Mouse (Mus musculus) forebrain, embryonic 16.5 days (tissue): ENCODE data around the gene Mdga2. TPM values are rescaled to one million over a fixed set of nuclear protein-coding genes. Genes with fewer than 3 reads are reported as not detected.
A peak's percentile ranks its signal among the peaks of the same experiment; 100 is the strongest.

Experiments
- ATAC-seq: fragments of 200-750 bp; cut with Nextera tagmentation; 2 replicates; pipeline ENCODE4 v1.8.0; 2017; ENCODE audit warnings: mild to moderate bottlenecking, moderate library complexity
- H3K27ac ChIP-seq: fragments of 300-500 bp; sonication (generic); 2 replicates; pipeline ENCODE4 v1.5.1; 2014; ENCODE audit warnings: low read length, control low read depth
- H3K27me3 ChIP-seq: fragments of 300-500 bp; sonication (generic); replicated peaks from 2 replicates; pipeline ENCODE4 v1.6.1; 2014; ENCODE audit warnings: low read length; ENCODE audit not compliant: control insufficient read depth, insufficient read depth
- H3K36me3 ChIP-seq: fragments of 300-500 bp; sonication (generic); 2 replicates; pipeline ENCODE4 v1.6.1; 2014; ENCODE audit not compliant: control insufficient read depth, insufficient read depth
- H3K4me1 ChIP-seq: fragments of 300-500 bp; sonication (generic); replicated peaks from 2 replicates; pipeline ENCODE4 v1.6.1; 2014; ENCODE audit warnings: low read length; ENCODE audit not compliant: control insufficient read depth, insufficient read depth
- H3K4me2 ChIP-seq: fragments of 300-500 bp; sonication (generic); 2 replicates; pipeline ENCODE4 v1.6.1; 2014; ENCODE audit warnings: mild to moderate bottlenecking, low read length, control low read depth
- H3K4me3 ChIP-seq: fragments of 300-500 bp; sonication (generic); replicated peaks from 2 replicates; pipeline ENCODE4 v1.5.1; 2014; ENCODE audit warnings: mild to moderate bottlenecking, low read length, control low read depth
- H3K9ac ChIP-seq: fragments of 300-500 bp; sonication (generic); replicated peaks from 2 replicates; pipeline ENCODE4 v1.6.1; 2014; ENCODE audit warnings: low read depth, low read length, control low read depth
- H3K9me3 ChIP-seq: fragments of 300-500 bp; sonication (generic); 2 replicates; pipeline ENCODE4 v1.6.1; 2016; ENCODE audit warnings: low read length; ENCODE audit not compliant: control insufficient read depth
- WGBS: fragments of 180-500 bp; shearing (Covaris S2); extraction: QIAGEN DNeasy Blood & Tissue Kit; methylation state at CpG from one replicate; pipeline ENCODE4 v1.1.7; 2014; 5-methylcytosine and 5-hydroxymethylcytosine counted together
- polyA plus RNA-seq: library from polyadenylated mRNA; unstranded; fragments of >200 nt; fragmentation: Nextera tagmentation; extraction: Ambion mirVana; gene quantifications from 2 replicates; pipeline ENCODE4 v1.2.1, GENCODE M21; 2015

Gene Mdga2
- polyA plus RNA-seq, 1 experiment from 2014 or later: 35.3 TPM

DNA sequence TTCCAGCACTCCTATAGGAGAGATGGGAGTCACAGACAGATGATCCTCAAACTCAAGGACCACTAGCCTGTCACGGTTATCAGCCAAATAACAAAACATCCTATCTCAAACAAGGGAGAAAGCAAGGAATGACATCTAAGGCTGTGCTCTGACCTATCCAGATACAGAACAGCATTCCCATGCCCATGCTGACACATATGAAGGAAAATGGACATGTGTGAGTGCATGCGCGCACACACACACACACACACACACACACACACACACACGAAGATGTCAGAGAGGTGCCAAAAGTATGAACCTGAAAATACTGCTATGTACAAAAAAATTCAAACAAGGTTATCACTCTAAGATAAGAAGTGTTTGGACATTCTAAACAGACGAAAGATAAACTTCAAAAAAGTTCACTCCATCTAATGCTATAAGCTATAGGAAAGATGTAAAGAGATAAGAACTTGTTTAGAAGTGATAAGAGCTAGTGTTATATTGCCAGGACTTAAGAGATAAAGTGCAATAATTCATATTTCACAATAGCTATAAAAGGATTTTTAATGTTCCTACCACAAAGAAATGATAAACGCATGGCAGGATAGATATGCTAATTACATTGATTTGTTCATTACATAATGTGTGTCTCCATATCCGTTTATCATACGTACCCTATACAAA lies 65.6 kb downstream of the Mdga2 start:
- Histone ChIP-seq H3K9me3 (no peaks in the 10 kb centered on the region), H3K4me1 (no peaks in the 10 kb centered on the region), H3K27me3 (no peaks in the 10 kb centered on the region), H3K9ac (no peak overlapping the region), H3K27ac (no peak overlapping the region), H3K4me2 (no peak overlapping the region), H3K36me3 (no peaks in the 10 kb centered on the region), H3K4me3 (no peak overlapping the region)
- ATAC-seq: no peak
- 91% methylated on average over 8 of the region's 8 CpGs for WGBS

DNA sequence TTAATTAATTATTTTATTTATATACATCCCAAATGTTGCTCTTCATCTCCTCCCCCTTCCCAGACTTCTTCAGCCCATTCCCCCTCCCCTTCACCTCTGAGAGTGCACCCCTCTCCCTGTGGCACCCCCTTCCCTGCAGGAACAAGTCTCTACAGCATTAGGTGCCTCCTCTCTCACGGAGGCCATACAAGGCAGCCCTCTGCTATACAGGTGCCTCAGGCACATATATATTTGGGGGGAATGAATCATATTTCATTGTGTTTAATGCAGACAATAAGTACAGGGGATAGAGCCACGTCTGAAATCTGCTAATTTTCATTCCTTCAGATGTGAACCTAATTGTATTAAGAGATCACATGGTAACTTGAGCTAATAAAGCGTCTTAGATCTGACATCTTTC lies 69.3 kb downstream of the Mdga2 start:
- Histone ChIP-seq H3K27me3 (no peaks in the 10 kb centered on the region), H3K27ac (no peak overlapping the region), H3K4me2 (no peak overlapping the region), H3K4me3 (no peak overlapping the region), H3K9me3 (no peaks in the 10 kb centered on the region), H3K36me3 (no peaks in the 10 kb centered on the region), H3K9ac (no peak overlapping the region), H3K4me1 (no peaks in the 10 kb centered on the region)
- WGBS: 57% methylated on average over 3 of the region's 3 CpGs
- ATAC-seq: no peak

DNA sequence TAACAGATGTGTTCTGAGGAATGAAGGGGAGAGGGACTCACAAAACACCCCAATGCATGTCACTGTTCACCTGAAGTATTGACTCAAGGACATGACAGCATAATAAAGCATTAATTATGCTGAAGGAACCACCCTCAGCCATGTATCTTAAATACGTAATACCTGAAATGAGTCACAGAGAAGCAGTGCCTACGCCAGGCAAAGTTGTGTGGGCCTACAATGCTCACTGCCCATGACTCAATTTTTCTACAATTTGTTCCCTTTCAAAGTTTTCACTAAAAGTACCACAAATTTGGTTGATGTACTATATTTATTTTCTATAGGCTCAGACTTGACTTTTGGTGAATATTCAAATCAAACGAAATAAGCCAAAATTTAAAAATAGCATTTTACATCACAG lies 80.7 kb downstream of the Mdga2 start:
- Histone ChIP-seq H3K36me3 (no peaks in the 10 kb centered on the region), H3K4me2 (no peak overlapping the region), H3K9me3 (no peaks in the 10 kb centered on the region), H3K9ac (no peak overlapping the region), H3K27ac (no peak overlapping the region), H3K27me3 (no peaks in the 10 kb centered on the region), H3K4me3 (no peak overlapping the region), H3K4me1 (no peaks in the 10 kb centered on the region)
- WGBS: 89% methylated on average over 3 of the region's 3 CpGs
- ATAC-seq: no peak

DNA sequence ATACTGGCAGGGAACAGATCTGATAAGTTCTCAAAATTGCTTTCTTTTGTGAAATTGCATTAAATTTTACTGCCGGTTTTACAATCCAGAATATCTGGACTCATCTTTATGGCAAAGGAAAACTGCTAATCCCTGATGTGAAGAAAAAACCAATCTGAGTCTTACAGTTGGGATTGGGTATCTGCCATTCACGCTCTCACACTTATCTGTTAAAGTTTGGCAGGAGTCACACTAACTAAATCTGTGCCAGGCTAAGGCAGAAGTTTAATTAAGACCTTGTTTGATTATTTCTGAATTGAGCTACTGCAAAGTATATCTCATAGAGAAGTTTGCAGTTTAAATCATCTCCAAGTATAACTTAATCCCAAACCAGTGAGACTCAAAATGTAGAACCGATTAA lies 82.2 kb downstream of the Mdga2 start:
- Histone ChIP-seq H3K4me2 (no peak overlapping the region), H3K9me3 (no peaks in the 10 kb centered on the region), H3K27me3 (no peaks in the 10 kb centered on the region), H3K36me3 (no peaks in the 10 kb centered on the region), H3K27ac (no peak overlapping the region), H3K9ac (no peak overlapping the region), H3K4me3 (no peak overlapping the region), H3K4me1 (no peaks in the 10 kb centered on the region)
- ATAC-seq: 0 out of 2 replicates have a peak, but pooled peaks have one; percentile 28
- WGBS: 77% methylated on average over 3 of the region's 3 CpGs

DNA sequence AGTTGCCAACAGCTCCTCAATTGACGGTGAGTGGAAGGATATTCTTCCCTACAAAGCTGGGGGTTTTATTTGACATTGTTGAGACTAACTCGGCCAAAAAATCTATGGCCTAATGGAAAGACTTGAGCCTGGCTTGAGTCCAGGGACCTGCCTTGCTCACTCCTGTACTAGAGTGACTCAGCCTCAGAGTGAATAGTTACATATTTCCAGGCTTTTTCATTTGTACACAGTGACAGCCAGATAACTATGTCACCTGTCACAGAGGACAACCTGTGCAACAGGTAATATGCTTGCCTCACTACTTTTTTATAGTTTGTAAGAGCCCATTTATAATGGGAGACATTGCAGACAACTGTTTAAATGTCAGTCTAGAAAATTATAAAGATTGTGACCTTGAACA lies 94.9 kb downstream of the Mdga2 start:
- no peak overlapping the region for H3K27ac ChIP-seq
- no peaks in the 10 kb centered on the region for H3K9me3 ChIP-seq
- H3K27me3 ChIP-seq: no peaks in the 10 kb centered on the region
- H3K4me2 ChIP-seq: no peak overlapping the region
- H3K9ac ChIP-seq: no peak overlapping the region
- no peak for ATAC-seq
- H3K4me1 ChIP-seq: no peaks in the 10 kb centered on the region
- WGBS: 69% methylated on average over 2 of the region's 2 CpGs
- H3K4me3 ChIP-seq: no peak overlapping the region
- no peaks in the 10 kb centered on the region for H3K36me3 ChIP-seq

DNA sequence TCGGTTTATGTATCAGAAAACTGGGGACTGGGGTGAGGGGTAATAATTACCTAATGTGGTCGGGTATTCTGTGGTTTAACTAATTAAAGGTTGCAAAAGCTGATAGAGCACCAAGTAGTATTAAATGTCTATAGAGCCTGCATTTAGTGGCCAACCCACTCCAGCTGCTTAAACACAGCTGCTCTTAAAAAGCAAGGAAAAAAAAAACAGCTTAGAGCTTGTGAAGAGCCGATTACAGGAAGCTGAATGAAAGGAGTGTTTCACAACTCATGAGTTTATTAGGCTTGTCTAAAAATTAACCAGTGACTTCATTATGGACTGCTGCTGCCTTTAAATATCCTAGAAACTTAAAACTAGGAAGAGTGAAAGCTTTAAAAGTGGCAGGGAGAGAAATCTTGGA lies 98.5 kb downstream of the Mdga2 start:
- no peaks in the 10 kb centered on the region for H3K36me3 ChIP-seq
- H3K4me1 ChIP-seq: no peaks in the 10 kb centered on the region
- no peak overlapping the region for H3K4me2 ChIP-seq
- WGBS: 15% methylated on average over 3 of the region's 3 CpGs
- no peak for ATAC-seq
- no peaks in the 10 kb centered on the region for H3K27me3 ChIP-seq
- H3K4me3 ChIP-seq: no peak overlapping the region
- H3K9ac ChIP-seq: no peak overlapping the region
- H3K9me3 ChIP-seq: no peaks in the 10 kb centered on the region
- no peak overlapping the region for H3K27ac ChIP-seq

DNA sequence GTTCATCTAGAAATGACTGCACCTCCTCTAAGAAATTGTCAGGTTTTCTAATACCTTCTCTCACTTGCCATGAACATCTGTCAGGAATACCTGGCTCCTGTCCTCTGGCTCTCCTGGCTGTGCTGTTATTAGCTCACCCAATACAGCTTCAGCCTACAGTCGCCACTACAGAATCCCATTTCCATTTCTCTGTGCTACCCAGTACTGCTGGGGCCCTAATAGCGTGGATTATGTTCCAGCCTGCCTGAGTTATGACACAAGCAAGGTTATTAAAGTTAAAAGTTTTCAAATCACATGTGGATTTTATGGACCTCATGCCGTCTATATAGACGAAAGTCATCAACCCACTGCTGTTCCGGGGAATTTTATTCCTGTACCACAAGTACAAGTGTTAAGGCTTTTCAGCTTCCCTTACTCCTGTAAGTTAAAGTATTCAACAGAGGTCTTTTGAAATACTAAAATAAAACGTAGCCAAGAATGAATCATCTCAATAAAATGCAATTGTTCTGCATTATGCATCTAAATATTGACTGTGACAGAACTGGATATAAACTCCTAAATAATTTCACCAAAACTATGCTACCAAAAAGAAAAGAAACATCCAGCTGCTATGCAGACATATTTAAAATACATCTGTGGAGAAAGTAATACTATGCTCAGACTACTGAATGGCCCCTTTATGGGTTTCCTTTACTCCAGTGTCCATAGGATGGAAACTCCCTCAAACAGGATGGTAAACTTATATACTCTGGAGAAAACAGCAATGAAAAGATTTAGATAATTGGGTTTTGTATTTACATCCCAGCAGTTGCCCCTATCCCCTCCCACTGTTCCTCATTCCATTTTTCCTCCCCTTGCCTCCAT lies 103.5 kb downstream of the Mdga2 start:
- no peaks in the 10 kb centered on the region for H3K4me1 ChIP-seq
- H3K36me3 ChIP-seq: no peaks in the 10 kb centered on the region
- no peak overlapping the region for H3K4me2 ChIP-seq
- no peaks in the 10 kb centered on the region for H3K27me3 ChIP-seq
- no peak overlapping the region for H3K27ac ChIP-seq
- H3K4me3 ChIP-seq: no peak overlapping the region
- no peak for ATAC-seq
- H3K9ac ChIP-seq: no peak overlapping the region
- no peaks in the 10 kb centered on the region for H3K9me3 ChIP-seq
- WGBS: 86% methylated on average over 6 of the region's 6 CpGs

DNA sequence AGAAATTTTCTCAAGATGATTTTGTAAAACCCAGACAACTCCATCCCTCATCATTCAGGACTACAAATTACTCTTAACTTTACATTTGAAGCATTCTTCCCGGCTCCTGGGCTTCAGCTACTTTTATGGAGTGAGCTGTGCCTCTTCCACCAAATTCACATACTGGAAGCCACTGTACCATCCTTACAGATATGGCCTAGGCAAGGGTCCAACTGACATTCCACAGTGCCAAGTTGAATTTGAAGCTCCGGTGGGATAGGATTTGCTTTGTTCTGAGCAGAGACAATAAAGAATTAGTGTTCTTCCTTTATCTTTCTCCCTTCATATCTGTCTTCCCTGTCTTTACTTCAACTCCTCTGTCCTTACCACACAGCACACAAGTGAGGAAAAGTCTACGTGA lies 118.2 kb downstream of the Mdga2 start:
- Histone ChIP-seq H3K36me3 (no peaks in the 10 kb centered on the region), H3K9ac (no peak overlapping the region), H3K4me3 (no peak overlapping the region), H3K9me3 (no peaks in the 10 kb centered on the region), H3K4me2 (no peak overlapping the region), H3K27ac (no peak overlapping the region), H3K27me3 (no peaks in the 10 kb centered on the region), H3K4me1 (no peaks in the 10 kb centered on the region)
- no peak for ATAC-seq
- WGBS: 81% methylated on average over 3 of the region's 3 CpGs

DNA sequence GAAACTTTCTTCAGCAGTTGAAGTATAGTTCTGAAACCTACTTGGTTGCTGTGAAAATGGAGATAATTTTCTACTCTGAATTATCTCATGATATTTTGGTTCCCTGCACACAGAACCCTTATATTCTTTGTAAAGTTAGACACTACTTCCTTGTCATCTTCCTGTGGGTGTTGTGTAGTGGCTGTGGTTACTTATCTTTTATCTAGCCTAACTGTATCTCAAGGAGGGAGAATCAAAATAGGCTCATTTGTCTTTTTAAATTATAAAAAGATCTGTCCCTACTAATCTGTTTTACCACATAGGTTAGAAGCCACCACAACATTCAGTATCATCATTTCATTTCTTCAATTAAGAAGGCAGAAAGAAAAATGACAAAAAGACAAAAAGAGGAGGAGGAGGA lies 127.9 kb downstream of the Mdga2 start:
- no peak overlapping the region for H3K4me3 ChIP-seq
- H3K9me3 ChIP-seq: no peaks in the 10 kb centered on the region
- H3K4me1 ChIP-seq: no peaks in the 10 kb centered on the region; the same call in 1 of the 2 replicates
- no peak for ATAC-seq
- no peak overlapping the region for H3K27ac ChIP-seq
- H3K9ac ChIP-seq: no peak overlapping the region
- no peaks in the 10 kb centered on the region for H3K36me3 ChIP-seq
- no peaks in the 10 kb centered on the region for H3K27me3 ChIP-seq
- H3K4me2 ChIP-seq: no peak overlapping the region
